Mouse (Mus musculus) lung, postnatal 0 days (tissue): Measurements from ENCODE around the gene Mtx1. TPM values are rescaled to one million over a fixed set of nuclear protein-coding genes. Genes with fewer than 3 reads are reported as not detected.

Experiments used
- ATAC-seq: fragments of 200-750 bp; cut with Nextera tagmentation; 2 replicates; pipeline ENCODE4 v1.8.0; 2017; ENCODE audit warnings: moderate library complexity
- DNase-seq: peaks from one replicate; pipeline ENCODE4 v3.0.0-alpha.2; 2016; ENCODE audit warnings: low spot score
- H3K27ac ChIP-seq: fragments of 300-500 bp; sonication (generic); 2 replicates; pipeline ENCODE4 v1.5.1; 2014; ENCODE audit warnings: antibody characterized with exemption, mild to moderate bottlenecking, low read length, mixed read lengths
- H3K27me3 ChIP-seq: fragments of 300-500 bp; sonication (generic); replicated peaks from 2 replicates; pipeline ENCODE4 v1.6.1; 2014; ENCODE audit warnings: low read length, mixed read lengths; ENCODE audit not compliant: insufficient read depth
- H3K36me3 ChIP-seq: fragments of 300-500 bp; sonication (generic); 2 replicates; pipeline ENCODE4 v1.6.1; 2014; ENCODE audit warnings: low read length, mixed read lengths; ENCODE audit not compliant: insufficient read depth
- H3K4me1 ChIP-seq: fragments of 300-500 bp; sonication (generic); 2 replicates; pipeline ENCODE4 v1.6.1; 2014; ENCODE audit warnings: antibody characterized with exemption, low read depth, low read length, mixed read lengths; ENCODE audit not compliant: insufficient read depth
- H3K4me2 ChIP-seq: fragments of 300-500 bp; sonication (generic); replicated peaks from 2 replicates; pipeline ENCODE4 v1.6.1; 2014; ENCODE audit warnings: low read depth, mild to moderate bottlenecking, low read length, moderate library complexity, mixed read lengths
- H3K4me3 ChIP-seq: fragments of 300-500 bp; sonication (generic); 2 replicates; pipeline ENCODE4 v1.5.1; 2014; ENCODE audit warnings: low read depth, low read length
- H3K9ac ChIP-seq: fragments of 300-500 bp; sonication (generic); replicated peaks from 2 replicates; pipeline ENCODE4 v1.6.1; 2014; ENCODE audit warnings: low read depth, mild to moderate bottlenecking
- H3K9me3 ChIP-seq: fragments of 300-500 bp; sonication (generic); 2 replicates; pipeline ENCODE4 v1.6.1; 2016; ENCODE audit warnings: low read length, mixed read lengths
- CTCF ChIP-seq: IDR thresholded peaks from 2 replicates; pipeline ENCODE4 v1.5.1; 2016; ENCODE audit warnings: antibody characterized with exemption, mild to moderate bottlenecking
- EP300 ChIP-seq: IDR thresholded peaks from 2 replicates; pipeline ENCODE4 v1.6.1; 2016; ENCODE audit warnings: antibody characterized with exemption, mild to moderate bottlenecking, control low read depth
- WGBS: fragments of 180-500 bp; shearing (Covaris S2); extraction: QIAGEN DNeasy Blood & Tissue Kit; methylation state at CpG from one replicate; pipeline ENCODE4 v1.1.7; 2014; 5-methylcytosine and 5-hydroxymethylcytosine counted together
- polyA plus RNA-seq: library from polyadenylated mRNA; unstranded; fragments of >200 nt; fragmentation: Nextera tagmentation; extraction: Ambion mirVana; gene quantifications from 2 replicates; pipeline ENCODE4 v1.2.1, GENCODE M21; 2015

Gene Mtx1
- polyA plus RNA-seq, 1 experiment from 2014 or later = 116 TPM

DNA sequence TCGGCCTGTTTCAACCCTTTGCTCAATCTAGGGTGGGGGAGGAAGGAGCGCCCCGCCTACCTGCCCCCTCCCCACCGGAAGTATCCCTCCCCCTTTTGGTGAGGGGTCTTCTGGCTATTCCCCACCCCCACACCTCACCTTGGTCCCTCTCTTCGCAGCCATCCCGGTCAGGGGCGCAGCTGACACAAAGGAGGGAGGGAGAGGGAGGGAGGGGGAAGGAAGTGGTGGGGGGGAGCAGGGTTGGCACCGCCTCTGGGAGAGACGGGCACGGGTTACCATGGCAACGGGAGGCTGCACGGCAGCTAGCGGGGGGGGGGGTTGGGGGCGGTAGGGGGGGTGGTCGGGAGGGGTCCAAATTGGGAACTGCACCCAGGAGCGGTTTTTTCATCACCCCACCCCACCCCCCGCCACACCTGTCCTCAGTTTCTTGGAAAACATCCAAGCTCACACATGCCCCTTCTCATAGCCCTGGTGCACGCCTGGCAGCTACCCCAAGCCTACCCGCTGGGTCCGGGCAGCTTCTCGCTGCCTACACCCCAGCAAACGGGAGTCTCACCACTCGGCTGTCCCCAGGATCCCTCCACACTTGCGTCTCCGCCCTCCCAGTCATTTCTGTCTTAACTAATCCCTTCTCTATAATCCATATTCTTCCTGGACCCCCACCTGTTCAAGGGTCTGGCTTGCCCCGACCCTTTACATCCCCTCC, 18.2 kb upstream of the Mtx1 start:
- Histone ChIP-seq H3K27me3 (peaks cover 6% of the 10 kb centered on the region), H3K36me3 (no peaks in the 10 kb centered on the region), H3K4me3 (0 out of 2 replicates have a peak overlapping the region, but pooled peaks have one; percentile 19), H3K27ac (no peak overlapping the region), H3K4me1 (peaks cover 25% of the 10 kb centered on the region), H3K4me2 (peak overlapping the region; percentile 54), H3K9me3 (no peaks in the 10 kb centered on the region), H3K9ac (no peak overlapping the region)
- TF ChIP-seq CTCF (no peak), EP300 (no peak)
- DNase-seq (peak; percentile 52), ATAC-seq (no peak)
- WGBS = under 1% methylated on average over 12 of the region's 26 CpGs

GRCm38 (mm10) chr3:89244158-89244981, 17.5 kb upstream of the Mtx1 start:
- H3K9me3 ChIP-seq = no peaks in the 10 kb centered on the region
- peaks cover 25% of the 10 kb centered on the region for H3K4me1 ChIP-seq
- H3K27ac ChIP-seq = no peak overlapping the region
- DNase-seq = peak; percentile 71
- 17% methylated on average over 25 of the region's 25 CpGs for WGBS
- TF ChIP-seq CTCF = peak; percentile 51
- TF ChIP-seq EP300 = no peak
- 0 out of 2 replicates have a peak, but pooled peaks have one; percentile 18 for ATAC-seq
- H3K9ac ChIP-seq = no peak overlapping the region
- H3K4me2 ChIP-seq = peak overlapping the region; percentile 54
- H3K36me3 ChIP-seq = no peaks in the 10 kb centered on the region
- peaks cover 6% of the 10 kb centered on the region for H3K27me3 ChIP-seq
- 0 out of 2 replicates have a peak overlapping the region, but pooled peaks have one; percentile 19 for H3K4me3 ChIP-seq

GRCm38 (mm10) chr3:89243609-89244008, 16.7 kb upstream of the Mtx1 start:
- WGBS = 14% methylated on average over 14 of the region's 14 CpGs
- H3K27ac ChIP-seq = no peak overlapping the region

DNA sequence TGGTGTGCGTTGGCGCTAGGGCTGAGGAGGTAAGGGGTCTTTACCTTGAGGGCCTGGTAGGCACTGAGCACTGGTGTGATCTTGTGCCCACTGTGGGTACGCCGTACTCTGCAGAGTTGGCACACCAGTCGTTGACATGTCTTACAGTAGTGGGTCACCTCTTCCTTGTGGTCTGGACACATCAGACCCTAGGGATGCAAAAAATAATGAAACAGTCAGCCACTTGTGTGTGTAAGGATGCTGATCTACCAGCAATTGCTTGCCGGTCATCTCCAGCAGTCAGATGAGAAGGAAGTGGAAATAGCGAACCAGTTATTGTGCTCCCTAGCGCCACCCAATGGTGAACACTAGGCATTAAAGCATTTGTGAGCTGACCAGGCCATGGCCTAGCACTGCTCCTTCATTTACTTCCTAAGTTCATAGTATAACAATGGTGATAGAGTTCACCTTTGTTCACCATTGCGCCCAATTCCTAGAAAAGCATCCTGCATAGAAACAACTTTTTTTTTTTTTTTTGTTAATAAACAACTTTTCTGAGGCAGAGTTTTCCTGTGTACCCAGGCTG, 15.5 kb upstream of the Mtx1 start:
- WGBS = 70% methylated on average over 9 of the region's 9 CpGs
- Histone ChIP-seq H3K9me3 (no peaks in the 10 kb centered on the region), H3K4me3 (no peak overlapping the region), H3K4me1 (peaks cover 25% of the 10 kb centered on the region), H3K27me3 (peaks cover 6% of the 10 kb centered on the region), H3K36me3 (no peaks in the 10 kb centered on the region), H3K27ac (no peak overlapping the region), H3K4me2 (no peak overlapping the region), H3K9ac (no peak overlapping the region)
- DNase-seq (peak; percentile 85), ATAC-seq (no peak)
- TF ChIP-seq CTCF (peak; percentile 87), EP300 (no peak)

More at GRCm38 (mm10) chr3:89243609-89244008, 16.7 kb upstream of the Mtx1 start:
- no peak overlapping the region for H3K4me3 ChIP-seq
- peaks cover 25% of the 10 kb centered on the region for H3K4me1 ChIP-seq
- DNase-seq (peak; percentile 87), ATAC-seq (peak; percentile 62)
- H3K9me3 ChIP-seq = no peaks in the 10 kb centered on the region
- H3K27me3 ChIP-seq = peaks cover 6% of the 10 kb centered on the region
- no peaks in the 10 kb centered on the region for H3K36me3 ChIP-seq
- TF ChIP-seq CTCF (peak; percentile 72), EP300 (no peak)
- H3K9ac ChIP-seq = no peak overlapping the region
- 0 out of 2 replicates have a peak overlapping the region, but pooled peaks have one; percentile 11 for H3K4me2 ChIP-seq

GRCm38 (mm10) chr3:89238494-89238893, 11.6 kb upstream of the Mtx1 start:
- Histone ChIP-seq H3K9me3 (no peaks in the 10 kb centered on the region), H3K27ac (no peak overlapping the region), H3K27me3 (no peaks in the 10 kb centered on the region), H3K4me3 (no peak overlapping the region), H3K4me2 (0 out of 2 replicates have a peak overlapping the region, but pooled peaks have one; percentile 3), H3K36me3 (no peaks in the 10 kb centered on the region), H3K4me1 (peaks cover 3% of the 10 kb centered on the region), H3K9ac (no peak overlapping the region)
- DNase-seq (no peak), ATAC-seq (peak; percentile 8; the same call in 1 of the 2 replicates)
- TF ChIP-seq CTCF (no peak), EP300 (no peak)
- 43% methylated on average over 12 of the region's 12 CpGs for WGBS

DNA sequence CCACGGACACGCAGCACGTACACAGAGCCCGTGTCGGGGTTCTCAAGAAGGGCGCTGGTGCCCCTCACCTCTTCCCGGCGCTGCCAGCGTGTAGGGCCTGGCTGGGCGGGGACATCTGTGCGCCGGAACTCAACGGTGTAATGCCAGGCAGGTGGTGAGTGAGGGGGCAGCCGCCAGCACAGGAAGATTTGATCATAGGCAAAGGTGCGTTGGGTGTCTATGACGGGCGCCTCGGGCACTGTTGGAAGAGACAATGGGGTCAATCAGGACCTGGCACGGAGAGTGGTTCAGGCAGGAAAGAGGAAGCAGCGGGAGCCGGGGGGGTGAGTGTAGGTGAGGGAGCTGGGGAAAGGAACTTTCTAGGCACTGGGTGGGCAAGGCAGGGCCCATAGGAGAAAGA, 10.8 kb upstream of the Mtx1 start:
- H3K4me1 ChIP-seq = peaks cover 7% of the 10 kb centered on the region
- no peak overlapping the region for H3K4me3 ChIP-seq
- WGBS = 76% methylated on average over 21 of the region's 21 CpGs
- no peaks in the 10 kb centered on the region for H3K27me3 ChIP-seq
- H3K27ac ChIP-seq = no peak overlapping the region
- no peaks in the 10 kb centered on the region for H3K36me3 ChIP-seq
- no peak overlapping the region for H3K9ac ChIP-seq
- TF ChIP-seq CTCF = no peak
- TF ChIP-seq EP300 = no peak
- H3K9me3 ChIP-seq = no peaks in the 10 kb centered on the region
- DNase-seq = no peak
- no peak for ATAC-seq
- no peak overlapping the region for H3K4me2 ChIP-seq
